Mouse (Mus musculus): Measurements from ENCODE around the gene Egfr. TPM values are rescaled to one million over a fixed set of nuclear protein-coding genes. Genes with fewer than 3 reads are reported as not detected.

Gene Egfr
- polyA plus RNA-seq, 1 experiment from 2014 or later = 4.6 TPM

DNA sequence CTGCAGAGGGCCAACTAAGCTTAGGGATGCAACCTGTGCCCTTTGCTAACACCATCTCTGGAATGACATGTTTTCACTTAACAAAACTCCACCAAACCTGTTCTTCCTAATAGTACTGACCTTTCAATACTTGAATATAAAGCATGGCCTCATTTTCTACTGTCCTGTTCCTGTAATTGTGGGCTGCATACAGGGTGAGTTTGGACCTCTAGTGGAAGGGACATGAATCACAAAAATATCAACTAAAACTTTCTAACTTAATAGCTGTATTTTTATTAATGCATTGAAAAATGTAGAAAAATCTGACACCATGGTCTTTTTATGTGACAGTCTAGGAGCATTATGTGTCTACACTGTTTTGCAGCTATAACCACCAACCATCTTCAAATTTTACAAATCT, 111.5 kb downstream of the Egfr start:
- no peaks in the 10 kb centered on the region for H3K4me1 ChIP-seq (ENCODE audit: control insufficient read depth, insufficient read depth, low read length)
- H3K4me2 ChIP-seq (ENCODE audit: low read depth, low read length) = no peak overlapping the region
- no peaks in the 10 kb centered on the region for H3K36me3 ChIP-seq (ENCODE audit: control insufficient read depth, insufficient read depth, low read length)
- no peak overlapping the region for H3K9ac ChIP-seq (replicated peaks; ENCODE audit: low read depth, low read length)
- no peak overlapping the region for H3K4me3 ChIP-seq (ENCODE audit: low read depth, low read length)
- no peak for ATAC-seq (ENCODE audit: low read depth)
- H3K27ac ChIP-seq (ENCODE audit: low read depth, low read length) = no peak overlapping the region
- no peaks in the 10 kb centered on the region for H3K9me3 ChIP-seq (ENCODE audit: control insufficient read depth, low read length)
- no peaks in the 10 kb centered on the region for H3K27me3 ChIP-seq (ENCODE audit: control insufficient read depth, insufficient read depth, low read length)

DNA sequence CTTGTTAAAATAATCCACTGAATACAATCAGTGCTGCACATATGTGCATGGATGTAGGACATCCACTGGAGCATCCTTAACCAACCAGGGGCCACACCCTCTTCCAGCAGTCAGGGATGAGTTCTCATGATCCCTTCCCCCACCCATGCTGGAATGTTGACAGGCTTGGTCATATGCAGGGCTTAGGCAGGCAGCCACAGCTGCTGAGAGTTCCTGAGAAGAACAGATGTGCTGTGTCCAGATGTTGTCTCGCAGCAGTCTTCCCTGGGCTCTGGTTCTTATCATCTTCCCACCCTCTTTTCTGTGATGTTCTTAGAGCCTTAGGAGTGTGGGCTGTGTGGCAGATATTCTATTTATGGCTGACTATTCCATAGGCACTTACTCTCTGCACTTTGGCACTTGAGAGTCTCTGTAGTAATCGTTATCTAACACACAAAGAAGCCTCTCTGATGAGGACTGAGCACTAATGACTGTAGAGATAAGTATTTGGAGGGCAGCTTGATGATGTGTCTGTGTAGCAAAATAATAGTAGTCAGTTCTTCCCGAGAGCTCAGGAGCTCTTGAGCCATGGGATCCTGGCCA, 113.1 kb downstream of the Egfr start:
- Histone ChIP-seq H3K36me3 (ENCODE audit: control insufficient read depth, insufficient read depth, low read length) (no peaks in the 10 kb centered on the region), H3K9me3 (ENCODE audit: control insufficient read depth, low read length) (no peaks in the 10 kb centered on the region), H3K27me3 (ENCODE audit: control insufficient read depth, insufficient read depth, low read length) (no peaks in the 10 kb centered on the region), H3K9ac (replicated peaks; ENCODE audit: low read depth, low read length) (no peak overlapping the region), H3K4me3 (ENCODE audit: low read depth, low read length) (no peak overlapping the region), H3K27ac (ENCODE audit: low read depth, low read length) (no peak overlapping the region), H3K4me2 (ENCODE audit: low read depth, low read length) (no peak overlapping the region), H3K4me1 (ENCODE audit: control insufficient read depth, insufficient read depth, low read length) (no peaks in the 10 kb centered on the region)
- 84% methylated on average over 3 of the region's 3 CpGs for WGBS
- ATAC-seq (ENCODE audit: low read depth) = no peak

DNA sequence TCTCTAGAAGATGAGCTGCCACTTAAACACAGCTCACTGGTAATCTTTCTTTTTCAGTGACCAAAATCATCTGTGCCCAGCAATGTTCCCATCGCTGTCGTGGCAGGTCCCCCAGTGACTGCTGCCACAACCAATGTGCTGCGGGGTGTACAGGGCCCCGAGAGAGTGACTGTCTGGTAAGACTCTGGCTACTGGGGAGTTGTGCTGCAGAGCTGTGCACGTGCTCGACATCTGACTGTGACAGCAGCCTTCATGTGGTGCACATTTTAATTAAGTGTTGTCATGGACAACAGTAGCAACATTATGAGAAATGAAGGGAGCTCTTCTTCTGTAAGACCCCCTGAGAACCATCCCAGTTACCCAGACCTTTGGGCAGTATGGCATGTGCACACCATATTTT, 116.0 kb downstream of the Egfr start:
- H3K4me3 ChIP-seq (ENCODE audit: low read depth, low read length) = no peak overlapping the region
- H3K27me3 ChIP-seq (ENCODE audit: control insufficient read depth, insufficient read depth, low read length) = no peaks in the 10 kb centered on the region
- ATAC-seq (ENCODE audit: low read depth) = no peak; the same call in 1 of the 2 replicates
- no peak overlapping the region for H3K9ac ChIP-seq (replicated peaks; ENCODE audit: low read depth, low read length)
- H3K4me1 ChIP-seq (ENCODE audit: control insufficient read depth, insufficient read depth, low read length) = no peaks in the 10 kb centered on the region
- H3K4me2 ChIP-seq (ENCODE audit: low read depth, low read length) = no peak overlapping the region
- H3K9me3 ChIP-seq (ENCODE audit: control insufficient read depth, low read length) = no peaks in the 10 kb centered on the region
- no peaks in the 10 kb centered on the region for H3K36me3 ChIP-seq (ENCODE audit: control insufficient read depth, insufficient read depth, low read length)
- H3K27ac ChIP-seq (ENCODE audit: low read depth, low read length) = no peak overlapping the region
- 75% methylated on average over 6 of the region's 6 CpGs for WGBS

DNA sequence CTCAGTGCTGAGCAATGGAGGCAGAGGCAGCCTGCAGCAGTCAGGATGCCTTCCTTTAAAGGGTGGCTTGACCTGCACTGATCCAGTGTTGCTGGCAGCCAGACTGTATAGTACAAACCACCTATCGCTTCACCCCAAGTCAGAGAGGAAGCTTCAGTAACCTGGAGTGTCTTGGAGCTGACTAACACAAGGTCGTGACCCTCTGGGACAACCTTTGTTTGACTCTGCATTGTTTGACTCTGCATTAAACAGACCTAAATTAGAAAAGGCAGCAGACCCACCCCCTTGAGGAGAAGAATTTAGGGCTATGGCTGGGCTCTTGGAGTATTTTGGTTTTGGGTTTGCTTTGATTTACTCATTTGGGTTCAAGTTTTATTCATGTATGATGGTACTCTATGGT, 117.5 kb downstream of the Egfr start:
- 58% methylated on average over 2 of the region's 2 CpGs for WGBS
- no peak overlapping the region for H3K4me3 ChIP-seq (ENCODE audit: low read depth, low read length)

DNA sequence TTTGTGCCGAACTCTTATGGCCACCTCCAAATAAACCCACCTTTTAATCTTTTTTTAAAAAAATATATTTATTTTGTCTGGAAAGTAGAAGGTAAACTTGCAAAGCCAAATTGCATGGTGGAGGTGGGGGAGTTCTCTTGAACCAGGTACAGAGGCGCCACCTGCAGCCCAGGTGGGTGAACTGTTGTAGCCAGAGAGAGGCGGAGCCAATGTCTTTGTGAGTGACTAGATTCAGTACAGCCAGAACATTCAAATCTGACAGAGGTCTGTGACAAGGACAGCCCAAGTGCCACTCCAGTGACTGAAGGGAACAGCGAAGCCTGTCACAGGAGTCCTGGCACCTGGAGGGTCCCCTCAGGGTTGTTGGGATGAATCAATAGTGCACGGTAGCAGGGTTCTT, 119.1 kb downstream of the Egfr start:
- Histone ChIP-seq H3K27me3 (ENCODE audit: control insufficient read depth, insufficient read depth, low read length) (no peaks in the 10 kb centered on the region), H3K9me3 (ENCODE audit: control insufficient read depth, low read length) (no peaks in the 10 kb centered on the region), H3K4me1 (ENCODE audit: control insufficient read depth, insufficient read depth, low read length) (no peaks in the 10 kb centered on the region), H3K4me2 (ENCODE audit: low read depth, low read length) (no peak overlapping the region), H3K36me3 (ENCODE audit: control insufficient read depth, insufficient read depth, low read length) (no peaks in the 10 kb centered on the region), H3K9ac (replicated peaks; ENCODE audit: low read depth, low read length) (no peak overlapping the region), H3K27ac (ENCODE audit: low read depth, low read length) (no peak overlapping the region), H3K4me3 (ENCODE audit: low read depth, low read length) (no peak overlapping the region)
- no peak for ATAC-seq (ENCODE audit: low read depth)
- WGBS = 71% methylated on average over 5 of the region's 5 CpGs

More for the DNA sequence above, 117.5 kb downstream of the Egfr start:
- no peak overlapping the region for H3K27ac ChIP-seq (ENCODE audit: low read depth, low read length)
- ATAC-seq (ENCODE audit: low read depth) = no peak
- no peak overlapping the region for H3K9ac ChIP-seq (replicated peaks; ENCODE audit: low read depth, low read length)
- no peaks in the 10 kb centered on the region for H3K27me3 ChIP-seq (ENCODE audit: control insufficient read depth, insufficient read depth, low read length)
- H3K4me1 ChIP-seq (ENCODE audit: control insufficient read depth, insufficient read depth, low read length) = no peaks in the 10 kb centered on the region
- H3K4me2 ChIP-seq (ENCODE audit: low read depth, low read length) = no peak overlapping the region
- no peaks in the 10 kb centered on the region for H3K36me3 ChIP-seq (ENCODE audit: control insufficient read depth, insufficient read depth, low read length)
- H3K9me3 ChIP-seq (ENCODE audit: control insufficient read depth, low read length) = no peaks in the 10 kb centered on the region

DNA sequence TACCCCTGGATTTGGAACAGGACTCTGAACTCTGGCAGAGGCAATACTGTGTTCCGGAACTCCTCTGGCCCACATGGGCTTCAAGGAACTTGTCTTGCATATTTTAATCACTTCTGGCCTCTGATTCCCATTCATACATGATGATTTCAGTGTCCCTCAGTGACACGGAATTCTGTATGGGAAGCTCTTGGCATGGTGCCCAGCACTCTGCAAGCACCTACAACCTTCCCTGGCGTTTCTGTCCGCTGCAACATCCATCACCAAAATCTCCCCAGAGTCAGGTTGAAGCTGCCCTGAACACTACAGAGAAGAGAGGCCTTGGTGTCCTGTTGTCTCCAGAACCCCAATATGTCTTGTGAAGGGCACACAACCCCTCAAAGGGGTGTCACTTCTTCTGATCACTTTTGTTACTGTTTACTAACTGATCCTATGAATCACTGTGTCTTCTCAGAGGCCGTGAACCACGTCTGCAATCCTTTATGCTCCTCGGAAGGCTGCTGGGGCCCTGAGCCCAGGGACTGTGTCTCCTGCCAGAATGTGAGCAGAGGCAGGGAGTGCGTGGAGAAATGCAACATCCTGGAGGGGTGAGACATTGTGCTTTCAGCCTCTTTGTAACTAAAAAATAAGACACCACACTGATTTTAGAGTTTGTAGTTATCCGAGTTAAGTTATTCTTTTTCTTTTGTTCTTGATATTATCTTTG, 125.8 kb downstream of the Egfr start:
- no peaks in the 10 kb centered on the region for H3K27me3 ChIP-seq (ENCODE audit: control insufficient read depth, insufficient read depth, low read length)
- no peak overlapping the region for H3K4me2 ChIP-seq (ENCODE audit: low read depth, low read length)
- no peaks in the 10 kb centered on the region for H3K36me3 ChIP-seq (ENCODE audit: control insufficient read depth, insufficient read depth, low read length)
- H3K9ac ChIP-seq (replicated peaks; ENCODE audit: low read depth, low read length) = no peak overlapping the region
- 44% methylated on average over 9 of the region's 9 CpGs for WGBS
- no peaks in the 10 kb centered on the region for H3K4me1 ChIP-seq (ENCODE audit: control insufficient read depth, insufficient read depth, low read length)
- no peaks in the 10 kb centered on the region for H3K9me3 ChIP-seq (ENCODE audit: control insufficient read depth, low read length)
- peak; percentile 41; the same call in 1 of the 2 replicates for ATAC-seq (ENCODE audit: low read depth)
- H3K27ac ChIP-seq (ENCODE audit: low read depth, low read length) = no peak overlapping the region
- no peak overlapping the region for H3K4me3 ChIP-seq (ENCODE audit: low read depth, low read length)

DNA sequence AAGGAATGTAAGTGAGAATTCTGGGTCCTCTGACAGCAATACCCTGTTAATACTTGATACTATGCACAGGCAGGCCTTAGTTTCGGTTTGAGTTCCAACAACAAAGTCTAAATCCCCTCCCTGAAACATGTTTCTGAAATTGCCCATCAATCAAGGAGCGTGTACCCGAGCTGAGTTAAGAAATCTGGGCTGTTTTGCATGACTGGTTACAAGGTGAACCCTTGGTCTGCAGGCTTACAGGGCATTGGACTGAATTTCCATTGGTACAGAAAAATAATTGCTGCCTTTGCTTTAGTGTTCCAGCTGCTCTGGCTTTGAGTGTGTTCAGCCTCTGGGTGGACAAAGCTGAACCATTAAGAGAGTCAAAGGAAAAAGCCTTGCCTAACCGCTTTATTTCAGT, 129.9 kb downstream of the Egfr start:
- 67% methylated on average over 4 of the region's 4 CpGs for WGBS

DNA sequence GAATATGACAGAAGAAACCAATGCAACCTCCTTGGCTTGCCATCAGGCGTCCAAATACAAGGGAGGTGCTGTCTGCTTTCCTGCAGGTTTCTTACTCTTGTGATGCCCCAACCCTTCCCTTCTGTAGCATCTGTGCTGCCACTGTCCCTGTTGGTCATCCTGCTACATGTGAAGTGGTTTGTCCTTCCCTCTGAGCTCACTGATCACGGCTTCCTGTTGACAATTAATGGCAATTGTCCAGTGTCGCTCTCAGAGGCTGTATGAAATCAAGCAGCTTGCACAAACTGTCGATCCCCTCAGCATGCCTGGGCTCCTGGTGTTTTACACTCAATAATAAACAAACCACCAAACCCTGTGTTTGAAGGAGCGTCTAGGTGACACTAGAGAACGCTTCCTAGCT, 134.1 kb downstream of the Egfr start:
- Histone ChIP-seq H3K36me3 (ENCODE audit: control insufficient read depth, insufficient read depth, low read length) (no peaks in the 10 kb centered on the region), H3K4me3 (ENCODE audit: low read depth, low read length) (no peak overlapping the region), H3K9me3 (ENCODE audit: control insufficient read depth, low read length) (no peaks in the 10 kb centered on the region), H3K27ac (ENCODE audit: low read depth, low read length) (no peak overlapping the region), H3K9ac (replicated peaks; ENCODE audit: low read depth, low read length) (no peak overlapping the region), H3K27me3 (ENCODE audit: control insufficient read depth, insufficient read depth, low read length) (no peaks in the 10 kb centered on the region), H3K4me1 (ENCODE audit: control insufficient read depth, insufficient read depth, low read length) (no peaks in the 10 kb centered on the region), H3K4me2 (ENCODE audit: low read depth, low read length) (no peak overlapping the region)
- 76% methylated on average over 6 of the region's 6 CpGs for WGBS
- no peak for ATAC-seq (ENCODE audit: low read depth)

More for the DNA sequence above, 129.9 kb downstream of the Egfr start:
- Histone ChIP-seq H3K27ac (ENCODE audit: low read depth, low read length) (no peak overlapping the region), H3K4me1 (ENCODE audit: control insufficient read depth, insufficient read depth, low read length) (no peaks in the 10 kb centered on the region), H3K9me3 (ENCODE audit: control insufficient read depth, low read length) (no peaks in the 10 kb centered on the region), H3K4me2 (ENCODE audit: low read depth, low read length) (no peak overlapping the region), H3K27me3 (ENCODE audit: control insufficient read depth, insufficient read depth, low read length) (no peaks in the 10 kb centered on the region), H3K36me3 (ENCODE audit: control insufficient read depth, insufficient read depth, low read length) (no peaks in the 10 kb centered on the region), H3K9ac (replicated peaks; ENCODE audit: low read depth, low read length) (no peak overlapping the region), H3K4me3 (ENCODE audit: low read depth, low read length) (no peak overlapping the region)
- no peak for ATAC-seq (ENCODE audit: low read depth)

DNA sequence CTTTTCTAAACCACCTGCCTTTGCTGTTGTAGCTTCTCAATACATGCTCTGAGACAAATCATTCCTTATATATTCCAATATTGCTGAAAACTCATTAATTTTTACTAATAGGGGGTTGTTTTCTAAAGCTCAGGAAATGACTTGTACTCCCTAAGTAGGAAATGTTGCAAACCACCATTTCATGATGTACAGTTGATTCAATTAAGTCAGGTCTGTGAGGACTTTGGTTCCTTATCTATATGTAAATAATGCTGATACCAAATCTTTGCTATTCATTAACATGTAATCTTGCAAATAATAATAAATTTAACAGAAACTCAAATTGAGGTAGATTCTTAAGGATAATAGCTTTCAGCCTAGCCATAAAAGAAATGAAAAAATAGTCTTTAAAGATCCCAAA, 136.1 kb downstream of the Egfr start:
- Histone ChIP-seq H3K9me3 (ENCODE audit: control insufficient read depth, low read length) (no peaks in the 10 kb centered on the region), H3K4me2 (ENCODE audit: low read depth, low read length) (no peak overlapping the region), H3K27me3 (ENCODE audit: control insufficient read depth, insufficient read depth, low read length) (no peaks in the 10 kb centered on the region), H3K4me1 (ENCODE audit: control insufficient read depth, insufficient read depth, low read length) (no peaks in the 10 kb centered on the region), H3K4me3 (ENCODE audit: low read depth, low read length) (no peak overlapping the region), H3K36me3 (ENCODE audit: control insufficient read depth, insufficient read depth, low read length) (no peaks in the 10 kb centered on the region), H3K9ac (replicated peaks; ENCODE audit: low read depth, low read length) (no peak overlapping the region), H3K27ac (ENCODE audit: low read depth, low read length) (no peak overlapping the region)
- no peak for ATAC-seq (ENCODE audit: low read depth)
